Mouse (Mus musculus): ENCODE measurements at regions not wholly inside any gene's neighbourhood (a gene's known extent, or its start where the extent isn't known, plus 50 kb on each side); places are given as distances from the start of the nearest gene placed in this dataset.

- H3K27ac ChIP-seq (ENCODE audit: control insufficient read depth, insufficient read depth, low read length) = no peak overlapping the region
- no peaks in the 10 kb centered on the region for H3K4me1 ChIP-seq (replicated peaks; ENCODE audit: control insufficient read depth, insufficient read depth, low read length)
- H3K27me3 ChIP-seq (ENCODE audit: control insufficient read depth, insufficient read depth, low read length) = no peaks in the 10 kb centered on the region
- WGBS = 16% methylated on average over 5 of the region's 5 CpGs
- DNase-seq = no peak
- TF ChIP-seq POLR2A (IDR thresholded peaks at IDR 0.05; ENCODE audit: control insufficient read depth, extremely low read depth, insufficient read depth, low read length, poor library complexity) (no peak), CTCF (IDR thresholded peaks at IDR 0.05; ENCODE audit: borderline replicate concordance, control insufficient read depth, extremely low read depth, insufficient read depth, low read length, poor library complexity) (no peak)
- no peak overlapping the region for H3K4me3 ChIP-seq (ENCODE audit: control insufficient read depth, insufficient read depth, low read length)
- no peaks in the 10 kb centered on the region for H3K36me3 ChIP-seq (ENCODE audit: control insufficient read depth, insufficient read depth, low read length)
Measured at GRCm38 (mm10) chr16:5627117-5627909, 257.8 kb upstream of the Rbfox1 start.

- 78% methylated on average over 3 of the region's 3 CpGs for WGBS
- Histone ChIP-seq H3K36me3 (ENCODE audit: control insufficient read depth, insufficient read depth, low read length) (no peaks in the 10 kb centered on the region), H3K4me3 (ENCODE audit: control insufficient read depth, insufficient read depth, low read length) (no peak overlapping the region), H3K4me1 (replicated peaks; ENCODE audit: control insufficient read depth, insufficient read depth, low read length) (no peaks in the 10 kb centered on the region), H3K27me3 (ENCODE audit: control insufficient read depth, insufficient read depth, low read length) (no peaks in the 10 kb centered on the region), H3K27ac (ENCODE audit: control insufficient read depth, insufficient read depth, low read length) (no peak overlapping the region)
- no peak for TF ChIP-seq POLR2A (IDR thresholded peaks at IDR 0.05; ENCODE audit: control insufficient read depth, extremely low read depth, insufficient read depth, low read length, poor library complexity)
- TF ChIP-seq CTCF (IDR thresholded peaks at IDR 0.05; ENCODE audit: borderline replicate concordance, control insufficient read depth, extremely low read depth, insufficient read depth, low read length, poor library complexity) = no peak
- no peak for DNase-seq
Measured at GRCm38 (mm10) chr16:5625159-5625558, 260.0 kb upstream of the Rbfox1 start.

GRCm38 (mm10) chr16:5620566-5620965 is 264.6 kb upstream of the Rbfox1 start:
- 92% methylated on average over 3 of the region's 3 CpGs for WGBS

GRCm38 (mm10) chr16:5616356-5616755 is 268.8 kb upstream of the Rbfox1 start:
- 87% methylated on average over 5 of the region's 5 CpGs for WGBS
- DNase-seq = no peak
- TF ChIP-seq CTCF (IDR thresholded peaks at IDR 0.05; ENCODE audit: borderline replicate concordance, control insufficient read depth, extremely low read depth, insufficient read depth, low read length, poor library complexity) (no peak), POLR2A (IDR thresholded peaks at IDR 0.05; ENCODE audit: control insufficient read depth, extremely low read depth, insufficient read depth, low read length, poor library complexity) (no peak)
- Histone ChIP-seq H3K4me3 (ENCODE audit: control insufficient read depth, insufficient read depth, low read length) (no peak overlapping the region), H3K27me3 (ENCODE audit: control insufficient read depth, insufficient read depth, low read length) (no peaks in the 10 kb centered on the region), H3K4me1 (replicated peaks; ENCODE audit: control insufficient read depth, insufficient read depth, low read length) (no peaks in the 10 kb centered on the region), H3K36me3 (ENCODE audit: control insufficient read depth, insufficient read depth, low read length) (no peaks in the 10 kb centered on the region), H3K27ac (ENCODE audit: control insufficient read depth, insufficient read depth, low read length) (no peak overlapping the region)

More at GRCm38 (mm10) chr16:5620566-5620965, 264.6 kb upstream of the Rbfox1 start:
- Histone ChIP-seq H3K4me3 (ENCODE audit: control insufficient read depth, insufficient read depth, low read length) (no peak overlapping the region), H3K27me3 (ENCODE audit: control insufficient read depth, insufficient read depth, low read length) (no peaks in the 10 kb centered on the region), H3K36me3 (ENCODE audit: control insufficient read depth, insufficient read depth, low read length) (no peaks in the 10 kb centered on the region), H3K27ac (ENCODE audit: control insufficient read depth, insufficient read depth, low read length) (no peak overlapping the region), H3K4me1 (replicated peaks; ENCODE audit: control insufficient read depth, insufficient read depth, low read length) (no peaks in the 10 kb centered on the region)
- no peak for TF ChIP-seq CTCF (IDR thresholded peaks at IDR 0.05; ENCODE audit: borderline replicate concordance, control insufficient read depth, extremely low read depth, insufficient read depth, low read length, poor library complexity)
- no peak for TF ChIP-seq POLR2A (IDR thresholded peaks at IDR 0.05; ENCODE audit: control insufficient read depth, extremely low read depth, insufficient read depth, low read length, poor library complexity)
- no peak for DNase-seq

- H3K36me3 ChIP-seq (ENCODE audit: control insufficient read depth, insufficient read depth, low read length) = no peaks in the 10 kb centered on the region
- TF ChIP-seq POLR2A (IDR thresholded peaks at IDR 0.05; ENCODE audit: control insufficient read depth, extremely low read depth, insufficient read depth, low read length, poor library complexity) (no peak), CTCF (IDR thresholded peaks at IDR 0.05; ENCODE audit: borderline replicate concordance, control insufficient read depth, extremely low read depth, insufficient read depth, low read length, poor library complexity) (no peak)
- WGBS = 79% methylated on average over 6 of the region's 6 CpGs
- no peaks in the 10 kb centered on the region for H3K4me1 ChIP-seq (replicated peaks; ENCODE audit: control insufficient read depth, insufficient read depth, low read length)
- DNase-seq = no peak
- H3K27me3 ChIP-seq (ENCODE audit: control insufficient read depth, insufficient read depth, low read length) = no peaks in the 10 kb centered on the region
- H3K4me3 ChIP-seq (ENCODE audit: control insufficient read depth, insufficient read depth, low read length) = no peak overlapping the region
- no peak overlapping the region for H3K27ac ChIP-seq (ENCODE audit: control insufficient read depth, insufficient read depth, low read length)
Measured at GRCm38 (mm10) chr16:5595359-5595758, 289.8 kb upstream of the Rbfox1 start.

GRCm38 (mm10) chr16:5578333-5578732 is 306.8 kb upstream of the Rbfox1 start:
- no peak for DNase-seq
- H3K4me3 ChIP-seq (ENCODE audit: control insufficient read depth, insufficient read depth, low read length) = no peak overlapping the region
- H3K36me3 ChIP-seq (ENCODE audit: control insufficient read depth, insufficient read depth, low read length) = no peaks in the 10 kb centered on the region
- TF ChIP-seq POLR2A (IDR thresholded peaks at IDR 0.05; ENCODE audit: control insufficient read depth, extremely low read depth, insufficient read depth, low read length, poor library complexity) = no peak
- TF ChIP-seq CTCF (IDR thresholded peaks at IDR 0.05; ENCODE audit: borderline replicate concordance, control insufficient read depth, extremely low read depth, insufficient read depth, low read length, poor library complexity) = no peak
- no peaks in the 10 kb centered on the region for H3K27me3 ChIP-seq (ENCODE audit: control insufficient read depth, insufficient read depth, low read length)
- 82% methylated on average over 3 of the region's 3 CpGs for WGBS
- no peaks in the 10 kb centered on the region for H3K4me1 ChIP-seq (replicated peaks; ENCODE audit: control insufficient read depth, insufficient read depth, low read length)
- H3K27ac ChIP-seq (ENCODE audit: control insufficient read depth, insufficient read depth, low read length) = no peak overlapping the region
